Mouse (Mus musculus) adrenal gland, adult (tissue): ENCODE results near the gene Arsb.
A peak's percentile ranks its signal among the peaks of the same experiment; 100 is the strongest.

Experiments used
- DNase-seq, 2 experiments: peaks; one replicate each; pipeline ENCODE4 v3.0.0; 2022 to 2023; ENCODE audit warnings: low spot score in 1 of 2; ENCODE audit not compliant: inconsistent age in 2 of 2

Gene Arsb

DNA sequence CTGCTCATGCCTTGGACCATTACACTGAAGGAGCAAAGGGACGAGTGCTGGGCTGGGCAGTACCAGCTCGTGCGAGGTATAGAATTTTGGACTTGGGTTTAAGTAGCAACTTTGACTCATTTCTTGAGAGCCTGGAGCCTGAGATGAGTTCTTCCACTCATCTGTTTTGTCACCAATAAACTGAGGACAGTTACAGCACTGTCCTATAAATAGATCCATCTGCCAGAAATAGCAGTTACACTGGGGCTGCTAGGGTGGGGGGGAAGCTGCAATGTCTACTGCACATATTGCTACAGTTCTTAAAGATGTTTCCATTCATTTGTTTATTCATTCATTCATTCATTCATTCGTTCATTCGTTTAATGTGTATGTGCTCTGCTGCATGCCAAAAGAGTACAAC, 115.6 kb downstream of the Arsb start:
- DNase-seq: no peak

- DNase-seq: no peak
These were observed 116.8 kb downstream of the Arsb start for GRCm38 (mm10) chr13:93888196-93888595.

- no peak for DNase-seq
These were observed 117.5 kb downstream of the Arsb start for GRCm38 (mm10) chr13:93888916-93889315.

DNA sequence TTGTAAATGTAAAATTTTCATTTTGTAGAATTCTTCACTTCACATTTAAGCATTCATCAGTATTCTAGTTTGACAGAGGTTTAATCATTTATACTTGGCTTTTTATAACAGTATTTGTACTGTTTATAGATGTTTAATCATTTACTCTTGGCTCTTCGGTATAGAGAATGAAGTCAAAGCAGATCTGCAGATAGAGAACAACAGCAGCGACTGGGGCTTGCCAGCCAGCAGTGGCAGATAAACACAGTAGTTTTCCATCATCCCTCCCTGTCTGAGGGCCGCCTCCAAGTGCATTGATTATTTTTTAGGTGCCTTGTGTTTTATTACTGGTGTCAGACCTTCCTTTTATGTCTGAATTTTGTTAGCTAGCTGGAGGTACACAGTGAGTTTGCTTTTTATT, 118.6 kb downstream of the Arsb start:
- DNase-seq: peak in 1 of 2 experiments; percentile 2

GRCm38 (mm10) chr13:93891276-93891675, 119.8 kb downstream of the Arsb start:
- peak in 1 of 2 experiments; percentile 2 for DNase-seq

- peak; percentile 33 to 57 for DNase-seq
These were observed 120.7 kb downstream of the Arsb start for GRCm38 (mm10) chr13:93892101-93892500.

GRCm38 (mm10) chr13:93894105-93894504, 122.7 kb downstream of the Arsb start:
- peak in 1 of 2 experiments; percentile 0 for DNase-seq

DNA sequence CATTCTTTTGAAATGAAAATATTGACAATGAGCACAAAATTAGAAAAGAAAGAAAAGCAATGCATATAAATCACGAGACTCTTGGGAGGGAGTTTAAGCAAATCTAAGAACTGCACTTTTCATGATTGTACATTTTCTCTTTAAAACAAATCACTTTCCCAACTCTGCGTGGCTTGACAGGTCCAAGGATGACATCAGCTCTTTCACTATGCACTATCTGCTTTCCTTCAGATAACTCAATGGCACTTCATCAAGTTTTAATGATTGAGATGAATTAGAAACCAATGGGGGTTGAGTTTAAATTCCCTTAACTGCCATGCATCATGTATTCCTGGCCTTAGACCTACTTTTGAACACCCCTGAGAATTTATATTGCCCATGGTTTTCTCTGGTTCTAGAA, 124.0 kb downstream of the Arsb start:
- peak in 1 of 2 experiments; percentile 1 for DNase-seq

DNA sequence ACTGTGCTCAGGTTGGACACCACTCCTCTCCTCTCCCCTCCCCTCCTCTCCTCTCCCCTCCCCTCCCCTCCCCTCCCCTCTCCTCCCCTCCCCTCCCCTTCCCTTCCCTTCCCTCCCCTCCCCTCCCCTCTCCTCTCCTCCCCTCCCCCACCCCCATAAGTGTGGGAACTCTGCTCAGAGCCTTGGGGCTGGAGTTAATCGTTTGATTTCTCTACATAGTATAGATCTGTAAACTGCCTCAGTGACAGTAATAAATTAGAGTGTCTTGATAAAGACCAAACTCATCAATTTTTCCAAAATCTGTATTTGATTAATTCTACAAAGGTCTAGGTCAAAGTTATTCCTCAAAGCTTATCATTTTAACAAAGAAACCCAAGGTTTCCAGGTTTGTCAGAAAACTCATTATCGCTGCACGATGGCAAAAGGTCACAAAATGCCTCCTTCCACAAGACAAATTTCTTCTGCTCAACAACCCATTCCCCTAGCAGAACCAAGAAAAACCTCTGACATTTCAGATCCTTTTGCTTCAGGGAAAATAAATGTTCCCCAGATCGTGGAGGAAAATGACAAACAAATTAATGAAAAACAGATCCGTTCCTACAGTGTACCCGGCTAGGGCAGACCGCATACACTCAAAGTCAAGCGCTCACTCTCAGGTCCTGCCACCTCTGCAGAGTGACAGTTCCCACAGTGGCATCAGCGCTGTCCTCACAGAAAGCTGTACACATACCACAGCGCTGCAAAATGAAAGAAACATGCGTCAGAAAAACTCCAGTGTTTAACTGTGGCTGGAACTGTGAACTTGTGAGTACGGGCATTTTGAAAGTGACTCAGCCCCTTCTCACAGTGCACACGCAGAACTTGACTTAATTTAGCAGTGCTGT, 126.8 kb downstream of the Arsb start:
- peak; percentile 41 to 76 for DNase-seq

GRCm38 (mm10) chr13:93899378-93900256, 128.2 kb downstream of the Arsb start:
- peak; percentile 6 to 54 for DNase-seq

- DNase-seq: peak in 1 of 2 experiments; percentile 3
These were observed 129.7 kb downstream of the Arsb start for GRCm38 (mm10) chr13:93900934-93901626.

DNA sequence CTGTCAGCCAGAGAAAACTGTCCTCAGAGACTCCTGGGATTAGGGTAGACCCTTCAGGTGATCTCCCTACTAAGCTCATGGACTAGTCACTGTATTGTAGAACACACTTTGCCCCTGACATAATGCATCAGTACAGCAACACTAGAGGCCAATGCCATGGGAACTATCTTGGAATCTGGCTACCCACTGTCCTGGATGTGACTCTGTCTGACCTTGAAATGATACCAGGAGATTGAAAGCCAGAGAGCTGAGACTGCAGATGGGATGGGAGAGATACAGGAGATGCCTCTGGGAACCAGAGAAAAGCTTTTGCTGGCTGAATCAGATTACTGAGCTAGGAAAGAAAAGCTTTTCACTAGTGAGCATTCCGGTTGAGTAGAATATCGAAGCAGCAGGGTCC, 130.7 kb downstream of the Arsb start:
- DNase-seq: peak; percentile 56 to 73

DNA sequence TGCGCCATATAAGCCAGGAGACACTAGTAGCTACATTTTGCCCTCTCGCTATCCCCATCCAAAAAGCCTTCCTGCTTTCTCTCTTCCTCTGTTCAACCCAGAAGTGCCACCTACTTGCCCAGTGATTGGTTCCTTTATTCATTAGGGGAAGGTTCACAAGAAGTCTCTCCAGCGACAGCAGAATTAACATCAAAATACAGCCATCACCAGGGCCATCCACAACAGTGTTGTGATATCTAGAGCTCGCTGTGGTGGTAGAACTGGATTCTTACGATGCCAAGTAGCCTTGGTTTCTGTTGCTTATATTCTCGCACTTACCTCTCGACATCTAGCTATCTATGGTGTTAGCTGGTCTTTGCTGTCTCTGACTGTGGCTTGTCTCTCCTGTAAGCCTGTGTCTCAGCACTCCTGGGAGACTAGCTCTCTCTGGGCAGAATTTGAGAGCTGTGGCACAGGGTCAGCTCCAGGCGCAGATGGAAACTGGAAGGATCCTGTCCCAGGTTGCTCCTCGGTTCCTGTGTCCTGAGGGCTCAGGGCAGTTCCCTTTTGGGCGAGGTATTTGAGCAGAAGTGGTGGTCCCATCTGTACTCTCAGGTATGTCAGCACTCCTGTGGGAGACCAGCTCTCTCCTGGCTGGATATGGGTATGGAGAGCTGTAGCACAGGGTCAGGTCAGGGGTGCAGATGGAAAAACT, 135.3 kb downstream of the Arsb start:
- DNase-seq: no peak

- no peak for DNase-seq
These were observed 136.5 kb downstream of the Arsb start for GRCm38 (mm10) chr13:93907971-93908370.

GRCm38 (mm10) chr13:93909847-93910246, 138.4 kb downstream of the Arsb start:
- no peak for DNase-seq

DNA sequence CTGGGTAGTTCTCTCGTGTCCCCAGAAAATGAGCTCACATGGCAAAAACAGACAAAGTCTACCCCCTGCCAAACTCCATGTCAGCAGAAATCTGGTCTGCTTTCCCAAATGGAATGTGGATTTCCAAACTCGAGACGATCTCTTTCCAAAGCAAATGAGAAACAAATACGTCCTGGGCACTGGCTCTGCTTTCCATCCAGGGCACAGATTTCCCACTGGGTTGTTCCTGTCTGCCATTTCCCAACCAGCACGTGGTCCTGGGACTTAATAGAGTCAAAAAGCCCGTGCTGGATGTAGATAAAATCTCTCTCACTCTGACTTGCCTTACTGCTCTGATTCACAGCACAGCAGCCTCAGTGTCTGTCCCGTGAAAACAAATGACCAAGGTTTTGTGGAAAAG, 139.6 kb downstream of the Arsb start:
- peak in 1 of 2 experiments; percentile 58 for DNase-seq

DNA sequence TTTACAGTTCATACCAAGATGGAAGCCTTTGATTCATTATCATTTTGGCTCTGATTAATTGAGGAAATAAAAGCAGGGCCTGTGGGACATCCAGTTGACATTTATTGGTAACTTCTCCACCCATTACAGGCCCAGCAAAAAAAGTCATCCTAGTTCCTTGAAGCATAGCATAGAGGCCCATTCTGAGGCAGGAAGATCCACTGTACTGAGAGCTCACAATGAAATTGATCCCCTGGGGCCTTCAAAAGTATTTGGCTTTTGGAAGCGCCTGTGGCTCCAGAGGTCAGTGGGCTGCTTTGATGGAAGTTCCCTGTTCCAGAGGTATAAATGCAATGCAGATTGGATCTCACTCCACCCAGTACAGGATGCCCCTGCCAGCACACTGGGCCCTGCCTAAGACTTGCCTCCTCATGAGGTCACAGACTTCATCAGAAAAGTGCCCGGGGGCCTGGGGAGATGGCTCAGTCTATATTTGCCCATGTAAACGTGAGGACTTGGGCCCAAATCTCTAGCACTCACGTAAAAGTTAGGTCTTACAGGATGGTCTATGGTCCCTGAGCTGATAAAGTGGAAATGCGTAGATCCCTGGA, 141.0 kb downstream of the Arsb start:
- DNase-seq: no peak

DNA sequence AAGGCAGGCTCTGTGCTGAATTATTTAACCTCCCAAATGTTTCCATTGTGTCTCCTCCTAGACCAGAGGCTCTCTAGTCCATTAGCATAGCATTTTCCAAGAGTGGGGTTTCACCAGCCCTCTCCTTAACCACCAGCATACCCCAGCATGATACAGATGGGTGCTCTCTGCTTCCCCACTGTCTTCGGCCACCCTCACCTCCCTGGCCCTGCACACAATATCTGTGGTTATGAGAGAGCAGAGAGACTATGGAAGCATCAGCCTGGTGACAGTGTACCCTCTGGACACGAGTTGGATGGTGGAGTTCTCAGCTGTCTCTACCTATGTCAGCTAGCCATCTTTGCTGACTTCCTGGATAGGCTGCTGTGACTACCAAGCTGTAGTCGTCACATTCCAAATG, 142.8 kb downstream of the Arsb start:
- DNase-seq: no peak

- DNase-seq: no peak
These were observed 144.5 kb downstream of the Arsb start for GRCm38 (mm10) chr13:93915641-93916570.
